Mouse (Mus musculus) thymus, postnatal 25 days (tissue): Measurements from ENCODE around the gene Polr2a.
A peak's percentile ranks its signal among the peaks of the same experiment; 100 is the strongest.

Experiments
- DNase-seq: peaks from one replicate; pipeline ENCODE4 v3.0.0; 2022

Gene Polr2a

GRCm38 (mm10) chr11:69778985-69779384 is 20.5 kb upstream of the Polr2a start:
- DNase-seq, result no peak

- DNase-seq, result no peak
Measured at GRCm38 (mm10) chr11:69778258-69778982, 20.0 kb upstream of the Polr2a start.

GRCm38 (mm10) chr11:69777504-69778257 is 19.2 kb upstream of the Polr2a start:
- DNase-seq, result no peak

GRCm38 (mm10) chr11:69776488-69776887 is 18.1 kb upstream of the Polr2a start:
- no peak for DNase-seq

GRCm38 (mm10) chr11:69775716-69776115 is 17.3 kb upstream of the Polr2a start:
- DNase-seq, result no peak

- no peak for DNase-seq
Measured at GRCm38 (mm10) chr11:69774961-69775360, 16.5 kb upstream of the Polr2a start.

GRCm38 (mm10) chr11:69767625-69767909 is 9.1 kb upstream of the Polr2a start:
- DNase-seq, result no peak

GRCm38 (mm10) chr11:69766872-69767624 is 8.6 kb upstream of the Polr2a start:
- no peak for DNase-seq

GRCm38 (mm10) chr11:69766126-69766609 is 7.7 kb upstream of the Polr2a start:
- peak; percentile 91 for DNase-seq

- peak; percentile 55 for DNase-seq
Measured at GRCm38 (mm10) chr11:69765221-69766125, 7.0 kb upstream of the Polr2a start, which contains the start of gene Zbtb4. Gene Zbtb4 (plus strand): TSS chr11:69765912.

GRCm38 (mm10) chr11:69763551-69763950 is 5.1 kb upstream of the Polr2a start:
- no peak for DNase-seq

GRCm38 (mm10) chr11:69761868-69762267 is 3.4 kb upstream of the Polr2a start, which contains the start of gene Slc35g3:
Gene Slc35g3 (minus strand): TSS chr11:69761968.
- DNase-seq, result no peak

GRCm38 (mm10) chr11:69760901-69761200 is 2.4 kb upstream of the Polr2a start:
- no peak for DNase-seq

- DNase-seq, result no peak
Measured at GRCm38 (mm10) chr11:69760160-69760900, 1.9 kb upstream of the Polr2a start.

GRCm38 (mm10) chr11:69758971-69759721 is 709 bp upstream of the Polr2a start:
- peak; percentile 57 for DNase-seq

- peak; percentile 97 for DNase-seq
Measured at GRCm38 (mm10) chr11:69758090-69758456, 364 bp downstream of the Polr2a start.

GRCm38 (mm10) chr11:69757303-69758089 is 941 bp downstream of the Polr2a start:
- DNase-seq, result no peak

GRCm38 (mm10) chr11:69754701-69755100 is 3.7 kb downstream of the Polr2a start:
- peak; percentile 26 for DNase-seq

GRCm38 (mm10) chr11:69754233-69754632 is 4.2 kb downstream of the Polr2a start:
- no peak for DNase-seq

GRCm38 (mm10) chr11:69752686-69753085 is 5.8 kb downstream of the Polr2a start:
- no peak for DNase-seq
